Comparison of ENCODE assay signal across 9 mouse cellular contexts in genomic region chr17:5285877-5286440, GRCm38 (mm10).
DNase-seq lines count a peak whose midpoint lies in the region; ATAC-seq and TF ChIP-seq lines count a peak whose summit lies in the region.
"Had no signal": no experiment of that assay in that cellular context is flagged by ENCODE, and none has a peak within 500 bp of the region (broad histone marks: within the 10 kb centered on the region; RNA-seq: fewer than 3 reads in every experiment).

No protein-coding gene starts in this region.

- no peak for DNase-seq in heart, postnatal 0 days (ENCODE audit: low spot score)
- no peak for DNase-seq in heart, postnatal 14 days
- peak; percentile 35 for DNase-seq in cerebellum, adult 8-10 months
- DNase-seq in forebrain, embryonic 14.5 days (ENCODE audit: low spot score): no peak
- peak; percentile 21 to 39 for DNase-seq in natural killer cell, adult 2 months (ENCODE audit: low spot score in 2 of 2)
- DNase-seq in embryo, embryonic 11 days: no peak
- no peak for DNase-seq in spleen, adult 18-20 months

- H3K4me2 ChIP-seq in heart, postnatal 0 days (ENCODE audit: low read depth, low read length): no peak overlapping the region
- H3K4me2 ChIP-seq in forebrain, embryonic 14.5 days (ENCODE audit: low read length): peak overlapping the region; percentile 23; the same call in 1 of the 2 replicates
- H3K4me2 ChIP-seq: lung, embryonic 15.5 days had no signal

- WGBS in heart, postnatal 0 days: 64% methylated on average over 13 of the region's 13 CpGs
- WGBS in forebrain, embryonic 14.5 days: 57% methylated on average over 13 of the region's 13 CpGs

- H3K27me3 ChIP-seq in heart, postnatal 0 days (ENCODE audit: control insufficient read depth, insufficient read depth, low read length): no peaks in the 10 kb centered on the region
- no peaks in the 10 kb centered on the region for H3K27me3 ChIP-seq in forebrain, embryonic 14.5 days (replicated peaks; ENCODE audit: control insufficient read depth, insufficient read depth, low read length)
- H3K27me3 ChIP-seq: lung, embryonic 15.5 days had no signal

- TF ChIP-seq CTCF in heart, postnatal 0 days (IDR thresholded peaks at IDR 0.05; ENCODE audit: low read depth): no peak

- intact Hi-C loops in heart, postnatal 14 days (cut with DNase I): no loop called here

- no peak overlapping the region for H3K9ac ChIP-seq in heart, postnatal 0 days (replicated peaks; ENCODE audit: low read depth, low read length)
- H3K9ac ChIP-seq in forebrain, embryonic 14.5 days (ENCODE audit: low read length): peak overlapping the region; percentile 30; the same call in 1 of the 2 replicates
- H3K9ac ChIP-seq: lung, embryonic 15.5 days had no signal

- peaks cover 1% of the 10 kb centered on the region for H3K36me3 ChIP-seq in heart, postnatal 0 days (replicated peaks; ENCODE audit: control insufficient read depth, insufficient read depth, low read length)
- H3K36me3 ChIP-seq in forebrain, embryonic 14.5 days (ENCODE audit: control insufficient read depth, insufficient read depth, low read length): peaks cover 1% of the 10 kb centered on the region; the same call in 1 of the 2 replicates

- peak overlapping the region; percentile 17; the same call in 1 of the 2 replicates for H3K27ac ChIP-seq in heart, postnatal 0 days (ENCODE audit: low read depth)
- peak overlapping the region; percentile 87 for H3K27ac ChIP-seq in forebrain, embryonic 14.5 days (ENCODE audit: low read depth, low read length)
- H3K27ac ChIP-seq: lung, embryonic 15.5 days had no signal

- no peaks in the 10 kb centered on the region for H3K9me3 ChIP-seq in heart, postnatal 0 days (replicated peaks; ENCODE audit: control insufficient read depth, low read length)
- H3K9me3 ChIP-seq in forebrain, embryonic 14.5 days (replicated peaks; ENCODE audit: control insufficient read depth, low read length): no peaks in the 10 kb centered on the region
- H3K9me3 ChIP-seq: lung, embryonic 15.5 days had no signal

- H3K4me3 ChIP-seq in heart, postnatal 0 days (ENCODE audit: low read depth, low read length): no peak overlapping the region
- no peak overlapping the region for H3K4me3 ChIP-seq in forebrain, embryonic 14.5 days (ENCODE audit: low read depth, low read length)
- H3K4me3 ChIP-seq: lung, embryonic 15.5 days had no signal

- no peak for TF ChIP-seq EP300 in heart, postnatal 0 days (IDR thresholded peaks at IDR 0.05; ENCODE audit: low read depth)

- ATAC-seq in heart, postnatal 0 days (ENCODE audit: insufficient read depth, low read depth): no peak
- peak; percentile 40 for ATAC-seq in forebrain, embryonic 14.5 days
- ATAC-seq in CD4-positive, CD25-positive, alpha-beta regulatory T cell, adult 4 months: no peak

- H3K4me1 ChIP-seq in heart, postnatal 0 days (ENCODE audit: control insufficient read depth, insufficient read depth): peaks cover 24% of the 10 kb centered on the region
- H3K4me1 ChIP-seq in forebrain, embryonic 14.5 days (ENCODE audit: control insufficient read depth, insufficient read depth, low read length): peaks cover 45% of the 10 kb centered on the region

Comparison
In these comparisons a context has a peak if more than half of its experiments do, and no peak if none do; other contexts are left out.
1. DNase-seq: peak in cerebellum, adult 8-10 months (single experiment) and natural killer cell, adult 2 months (2 of 2); none in heart, postnatal 0 days (single experiment), heart, postnatal 14 days (0 of 2), forebrain, embryonic 14.5 days (single experiment), embryo, embryonic 11 days (single experiment) and spleen, adult 18-20 months (0 of 2).